Mouse (Mus musculus): ENCODE results near the gene Srcin1.

Gene Srcin1

DNA sequence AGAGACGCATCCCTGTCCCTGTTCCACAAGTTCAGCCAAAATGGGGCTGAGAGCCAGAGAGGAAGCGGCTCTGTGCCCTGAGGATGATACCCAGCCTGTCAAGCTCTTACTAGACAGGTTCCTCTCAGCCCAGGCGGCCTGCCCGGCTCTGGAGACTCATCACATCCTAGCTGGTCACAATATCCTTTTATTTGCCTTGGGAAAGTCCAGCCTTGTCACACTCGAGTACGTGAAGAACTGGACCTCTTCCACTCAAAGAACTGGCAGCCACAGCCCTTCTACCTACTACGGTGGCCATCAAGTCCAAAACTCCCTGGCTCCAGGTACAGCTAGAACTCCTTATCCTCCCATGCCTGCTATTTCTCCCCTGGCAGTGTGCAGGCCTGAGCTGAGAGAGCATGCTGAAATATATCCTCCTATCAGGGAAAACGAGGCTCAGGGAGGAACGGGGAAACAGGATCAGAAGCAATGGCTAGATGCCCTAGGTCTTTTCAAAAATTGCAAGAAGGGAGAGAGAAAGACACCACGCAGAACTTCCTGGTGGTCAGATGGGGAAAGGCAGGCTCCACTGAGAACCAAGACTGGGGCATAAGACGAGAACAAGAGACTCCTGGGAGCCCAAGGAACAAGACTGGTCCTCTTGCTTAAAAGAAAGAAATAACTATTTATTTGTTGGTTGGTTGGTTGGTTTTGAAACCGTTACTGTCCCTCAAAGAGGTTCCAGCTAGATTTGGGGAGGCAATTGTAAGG is 27.9 kb downstream of the Srcin1 start:
- DNase-seq: no peak

DNA sequence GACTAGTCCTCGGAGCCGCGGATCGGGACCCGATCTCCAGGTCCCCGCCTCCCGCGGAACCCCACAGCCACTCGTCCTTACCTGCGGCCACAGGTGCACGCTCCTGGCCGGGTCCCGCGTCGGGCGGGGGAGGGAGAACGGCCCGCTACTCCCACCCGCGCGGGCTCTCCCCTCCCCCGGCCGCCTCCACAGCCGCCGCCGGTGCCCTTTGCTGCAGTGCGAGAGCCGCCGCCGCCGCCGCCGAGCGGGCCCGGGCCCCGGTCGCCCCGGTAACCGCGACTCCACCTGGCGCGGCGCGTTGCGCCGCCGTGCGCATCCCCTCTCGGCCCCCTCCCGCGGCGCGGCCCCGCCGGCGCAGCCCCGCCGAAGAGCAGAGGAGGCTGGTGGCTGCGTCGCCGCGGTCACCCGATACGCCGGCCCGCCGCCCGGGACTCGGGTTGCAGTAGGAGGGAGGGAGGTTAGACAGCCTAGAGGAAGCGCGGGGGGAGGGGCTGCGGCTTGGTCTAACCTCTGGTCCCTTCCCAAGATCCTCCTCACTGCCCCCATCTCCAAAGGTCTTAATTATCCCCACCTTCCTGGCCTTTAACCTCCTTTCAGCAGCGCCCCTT is 29.1 kb downstream of the Srcin1 start:
- DNase-seq: peak; percentile 76

DNA sequence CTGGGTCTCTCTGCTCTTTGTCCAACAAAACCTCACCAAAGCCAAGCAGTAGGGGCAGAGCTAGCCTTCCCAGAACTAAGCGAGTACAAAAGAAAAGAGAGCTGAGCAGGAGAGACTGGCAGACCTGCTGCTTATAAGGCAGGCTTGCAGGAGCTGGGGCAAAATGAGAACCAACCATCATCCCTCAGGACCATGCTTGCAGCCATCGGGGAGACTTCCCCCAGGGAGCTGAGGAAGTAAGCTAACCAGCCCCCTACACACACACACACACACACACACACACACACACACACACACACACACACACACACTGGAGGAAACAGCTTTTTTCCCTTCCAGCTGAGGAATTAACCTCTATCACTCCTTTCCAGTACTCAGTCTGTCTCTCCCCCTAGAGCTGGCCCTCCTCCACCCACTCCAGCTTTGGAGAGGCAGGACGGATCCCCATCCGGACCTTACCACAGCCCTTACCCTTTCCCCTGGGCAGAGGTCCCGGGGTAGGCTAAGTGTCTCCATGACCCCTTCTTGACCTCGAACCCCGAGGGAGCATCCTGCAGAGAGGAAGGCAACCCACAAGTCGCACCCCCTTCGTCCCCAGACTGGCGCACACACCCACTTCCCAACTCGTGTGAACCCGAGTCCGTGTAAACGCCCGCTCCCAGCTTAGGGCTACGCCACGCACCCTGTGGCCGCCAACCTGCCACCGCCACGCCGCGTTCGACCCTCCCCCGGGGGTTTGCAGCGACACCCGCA is 30.0 kb downstream of the Srcin1 start:
- no peak for DNase-seq

DNA sequence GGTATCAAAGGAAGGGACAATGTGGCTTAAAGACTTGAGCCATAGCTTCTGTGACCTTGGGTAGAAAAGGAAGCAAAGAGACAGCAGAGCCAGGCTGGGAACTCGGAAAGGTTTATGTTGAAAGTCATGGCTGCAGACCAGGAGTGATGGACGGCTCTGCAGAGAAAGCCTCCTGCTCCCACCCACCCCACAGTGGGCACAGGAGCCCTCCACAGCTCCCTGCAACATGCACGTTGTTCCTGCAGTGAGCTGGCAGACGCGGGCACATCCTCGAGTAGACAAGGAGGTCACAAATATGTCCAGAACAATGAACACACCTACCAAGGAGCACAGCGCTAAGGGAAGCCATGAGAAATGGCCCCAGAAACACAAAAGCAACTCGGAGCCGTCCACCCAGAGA is 32.1 kb downstream of the Srcin1 start:
- no peak for DNase-seq

DNA sequence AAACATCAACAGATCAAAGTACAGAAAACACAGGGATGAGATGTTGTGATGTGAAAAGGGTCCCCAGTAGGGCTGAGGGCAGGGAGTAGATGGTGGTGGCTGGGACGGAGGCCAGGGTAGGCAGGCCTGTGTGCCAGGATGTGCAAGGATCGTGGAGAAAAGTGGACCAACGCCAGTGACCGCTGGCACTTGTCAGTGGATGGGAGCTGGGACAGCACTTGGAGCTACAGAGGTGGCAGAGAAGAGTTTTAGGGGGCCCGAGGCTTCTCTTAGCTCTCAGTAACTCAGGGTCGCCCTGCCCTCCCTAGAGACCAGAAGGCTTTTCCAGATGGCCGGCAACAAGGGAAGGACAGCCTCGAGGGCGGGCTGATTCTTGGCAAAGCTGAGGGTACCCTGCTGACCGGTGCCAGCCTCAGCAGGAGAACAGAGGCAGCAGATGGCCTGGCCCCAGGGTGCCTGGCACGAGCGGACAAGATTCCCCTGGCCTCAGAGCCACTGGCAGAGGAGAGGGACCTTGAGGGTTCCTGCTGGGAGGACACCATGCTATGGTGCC is 32.7 kb downstream of the Srcin1 start:
- peak; percentile 87 for DNase-seq

DNA sequence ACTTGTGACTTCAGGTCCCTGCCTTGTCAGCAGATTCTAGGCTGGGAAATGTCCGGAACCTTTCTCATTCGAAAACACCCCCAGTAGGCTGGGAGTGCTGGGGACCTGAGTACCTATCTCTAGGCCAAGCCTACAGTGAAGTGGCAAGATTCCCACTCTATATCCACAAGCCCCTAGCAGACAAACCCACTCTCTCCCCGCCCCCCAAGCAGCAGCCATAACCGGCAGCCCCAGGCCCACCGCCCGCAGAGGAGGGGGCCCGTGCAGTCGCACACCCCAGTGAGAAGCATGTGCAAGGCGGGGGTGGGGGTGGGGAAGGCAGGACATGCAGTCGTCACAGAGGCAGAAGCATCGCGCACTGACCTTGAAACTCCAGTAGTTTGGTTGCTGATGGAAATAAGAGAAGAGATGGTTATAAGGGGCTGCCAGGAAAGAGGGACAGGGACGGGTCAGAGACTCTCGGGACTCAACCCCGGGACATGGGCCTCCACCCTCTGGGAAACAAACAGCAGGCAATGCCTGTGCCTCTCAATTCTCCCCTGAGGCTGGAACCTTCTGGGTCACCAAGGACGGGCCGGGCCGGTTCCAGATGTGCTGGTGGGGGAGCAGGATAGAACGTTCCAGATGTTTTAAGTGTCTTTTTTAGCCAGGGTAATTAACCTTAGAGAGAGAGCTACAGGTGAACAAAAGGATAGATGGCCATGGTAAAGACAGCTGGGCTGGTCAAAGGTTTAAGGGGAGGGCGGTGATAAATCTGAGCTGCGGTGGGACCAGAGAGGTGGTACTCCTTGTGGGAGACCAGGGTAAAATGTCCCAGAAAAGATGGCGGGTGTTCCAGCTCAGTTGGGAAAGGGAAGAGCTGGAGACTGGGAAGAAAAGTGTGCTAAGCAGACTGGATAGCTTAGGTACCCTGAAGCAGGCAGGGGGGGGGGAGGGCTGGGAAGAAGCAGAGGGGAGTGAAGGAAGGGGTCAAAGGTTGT is 33.5 kb downstream of the Srcin1 start:
- DNase-seq: no peak

DNA sequence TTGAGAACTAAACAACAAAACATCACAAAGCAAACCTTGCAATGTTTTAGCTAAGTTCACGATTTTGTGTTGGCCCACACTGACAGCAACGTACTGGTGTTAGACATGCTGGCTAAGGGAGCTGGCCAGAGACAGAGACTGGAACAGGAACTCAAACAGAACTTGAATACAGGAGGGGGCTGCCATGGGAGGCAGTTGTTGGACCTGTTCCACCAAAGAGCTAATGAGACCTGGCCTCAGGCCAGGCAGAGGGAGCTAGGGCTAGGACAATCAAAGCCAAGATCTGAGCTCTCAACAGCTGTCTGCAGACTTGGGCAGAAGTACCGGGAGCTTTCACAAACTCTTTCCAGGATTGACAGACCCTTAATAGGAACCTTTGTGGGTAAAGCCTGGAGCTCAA is 35.4 kb downstream of the Srcin1 start:
- peak; percentile 47 for DNase-seq

DNA sequence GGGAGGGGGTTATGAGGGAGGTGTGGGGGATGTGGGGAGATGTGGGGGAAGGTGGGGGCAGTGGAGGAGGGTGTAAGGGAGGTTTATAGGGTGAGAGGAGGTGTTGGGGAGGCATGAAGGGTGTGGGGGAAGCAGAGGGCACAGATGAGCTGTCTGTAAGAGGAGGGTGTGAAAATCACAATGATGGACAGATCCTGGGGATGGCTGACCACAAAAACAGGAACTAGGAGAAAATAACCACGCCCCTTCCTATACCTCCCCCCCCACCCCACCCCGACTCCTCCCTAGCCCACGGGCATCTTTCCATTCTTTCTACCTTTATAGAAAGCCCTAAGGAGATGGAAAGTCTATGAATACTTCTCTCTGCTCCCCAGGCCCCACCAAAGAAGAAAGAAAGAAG is 35.9 kb downstream of the Srcin1 start:
- DNase-seq: no peak

DNA sequence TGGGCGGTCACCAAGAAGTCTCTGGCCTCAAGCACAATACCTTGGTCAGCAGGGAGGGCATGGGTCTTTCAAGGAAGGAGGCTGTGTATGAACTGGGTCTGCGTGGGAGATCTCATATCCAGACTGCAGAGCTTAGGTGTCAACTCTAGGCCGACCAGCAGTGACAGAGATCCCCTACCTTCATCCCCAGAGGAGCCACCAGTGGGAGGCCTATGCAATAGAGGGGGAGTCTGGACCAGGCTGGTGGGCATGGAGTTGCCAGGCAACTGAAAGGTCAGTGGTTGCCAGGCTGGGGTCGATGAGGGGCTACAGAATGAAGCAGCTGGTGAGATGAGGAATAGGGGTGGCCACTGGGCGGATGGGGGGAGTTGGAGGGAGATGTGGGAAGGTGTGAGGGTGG is 36.4 kb downstream of the Srcin1 start:
- DNase-seq: no peak

DNA sequence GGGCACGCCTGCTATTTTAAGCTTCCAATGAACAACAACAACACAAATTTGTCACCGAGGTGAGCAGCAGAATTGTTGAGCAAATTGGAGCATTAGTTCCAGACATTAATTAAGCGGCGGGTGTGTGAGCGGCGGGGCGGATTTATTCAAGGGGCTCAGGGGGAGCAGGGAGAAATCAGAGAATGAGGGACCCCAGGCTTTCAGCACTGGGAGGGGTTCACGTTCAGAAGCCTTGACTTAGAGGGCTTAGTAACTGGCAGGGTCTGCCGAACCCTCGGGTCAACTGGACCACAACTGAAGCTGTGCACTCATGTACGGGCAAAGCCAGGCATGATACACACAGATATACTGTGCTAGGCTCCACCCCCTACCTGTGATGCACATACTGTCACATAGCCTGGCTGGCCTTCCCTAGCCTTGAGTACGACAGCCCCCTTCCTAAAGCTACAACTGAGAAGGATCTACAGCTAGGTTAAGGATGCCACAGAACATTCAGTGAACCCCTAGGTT is 38.4 kb downstream of the Srcin1 start:
- DNase-seq: no peak

DNA sequence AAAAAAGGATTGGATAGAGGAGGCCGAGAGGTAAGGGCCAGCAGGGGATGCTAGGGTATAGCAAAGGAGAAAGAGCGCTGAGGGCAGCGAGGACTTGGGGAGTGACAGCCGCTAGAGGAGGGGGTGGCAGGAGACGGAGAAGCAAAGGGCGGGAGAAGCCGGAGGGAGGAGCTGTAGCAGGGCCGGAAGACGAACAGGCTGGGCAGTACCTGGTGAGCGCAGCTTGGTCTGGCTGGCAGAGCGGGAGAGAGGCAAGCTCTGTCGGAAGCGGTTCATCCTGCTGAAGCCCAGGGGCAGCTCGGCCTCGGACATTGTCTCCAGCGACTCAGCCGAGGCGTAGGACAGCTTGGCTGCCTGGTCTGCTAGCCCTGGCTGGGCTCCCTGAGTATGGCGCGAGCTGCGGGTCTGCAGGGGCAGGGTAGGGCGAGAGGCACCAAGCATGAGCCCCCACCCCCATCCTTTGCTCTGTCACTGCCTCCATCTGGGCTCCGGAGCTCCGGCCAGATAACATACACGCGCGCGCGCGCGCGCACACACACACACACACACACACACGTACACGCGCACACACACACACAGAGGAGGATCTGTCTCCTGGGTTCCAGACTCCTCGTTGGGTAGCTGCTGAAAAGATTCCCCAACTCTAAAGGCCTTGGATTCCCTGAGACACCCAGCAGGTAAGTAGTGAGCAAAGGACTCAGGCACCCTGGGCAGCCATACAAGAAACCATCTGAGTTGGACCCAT is 39.0 kb downstream of the Srcin1 start:
- DNase-seq: no peak

DNA sequence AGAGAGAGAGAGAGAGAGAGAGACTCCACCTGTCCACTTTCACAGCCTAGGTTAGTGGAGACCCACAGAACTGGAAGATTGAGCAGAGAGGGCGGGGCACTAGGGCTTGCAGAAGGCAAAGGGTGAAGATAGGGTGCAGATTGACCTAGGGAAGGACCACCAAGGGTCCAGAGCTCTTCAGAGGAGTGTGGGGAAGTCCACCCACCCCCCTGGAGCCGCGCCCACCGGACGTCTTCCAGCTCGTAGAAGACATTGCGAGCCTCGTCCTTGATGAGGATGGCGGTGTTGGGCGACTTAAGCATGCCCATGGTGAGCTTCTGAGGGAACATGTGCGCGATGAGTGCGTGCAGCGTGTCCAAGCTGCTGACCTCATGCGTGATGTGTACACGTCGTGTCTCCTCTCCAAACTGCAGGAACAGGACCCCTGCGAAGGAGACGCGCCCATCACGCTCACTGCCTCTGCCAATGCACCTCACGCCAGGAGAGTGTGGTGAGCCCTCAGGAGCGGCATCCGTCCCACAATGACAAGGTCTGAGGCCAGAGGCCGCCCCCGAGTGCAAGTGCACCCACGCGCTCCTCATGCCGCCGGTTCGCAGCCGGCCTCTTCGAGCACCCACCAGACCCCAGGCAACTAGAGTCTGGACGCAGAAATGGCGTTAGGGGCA is 39.8 kb downstream of the Srcin1 start:
- no peak for DNase-seq

DNA sequence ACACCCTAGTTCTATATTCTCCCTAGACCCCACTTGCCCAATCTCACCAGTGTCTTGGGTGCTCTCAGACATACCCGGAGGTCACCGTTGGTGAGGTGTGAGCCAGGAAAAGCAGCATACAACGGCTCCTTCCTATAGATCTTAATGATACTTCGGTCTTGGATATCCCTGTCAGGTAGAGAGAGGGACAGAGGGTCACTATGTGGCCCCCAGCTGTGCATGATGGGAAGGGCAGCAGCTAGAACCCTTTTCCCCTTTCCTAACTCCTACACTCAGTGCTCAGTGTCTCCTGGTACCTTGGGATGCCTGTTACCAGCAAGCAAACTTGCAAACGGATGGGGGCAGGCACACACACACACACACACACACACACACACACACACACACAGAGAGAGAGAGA is 40.3 kb downstream of the Srcin1 start:
- no peak for DNase-seq

DNA sequence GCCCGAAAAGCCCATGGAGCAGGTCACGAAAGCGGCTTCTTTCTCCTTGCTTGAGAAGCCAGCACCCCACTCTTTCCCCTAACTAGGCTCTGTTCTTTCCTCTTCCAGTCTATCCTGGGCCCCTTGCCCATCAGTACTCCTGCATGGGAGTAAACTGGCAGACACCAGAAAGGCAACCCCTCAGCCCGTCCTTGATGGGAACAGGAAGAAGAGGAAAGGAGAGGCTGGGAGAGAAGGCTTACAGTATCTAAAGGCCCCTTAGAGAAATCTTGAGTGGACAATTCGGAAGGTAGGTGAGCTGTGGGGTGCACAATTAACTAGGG is 40.7 kb downstream of the Srcin1 start:
- no peak for DNase-seq

DNA sequence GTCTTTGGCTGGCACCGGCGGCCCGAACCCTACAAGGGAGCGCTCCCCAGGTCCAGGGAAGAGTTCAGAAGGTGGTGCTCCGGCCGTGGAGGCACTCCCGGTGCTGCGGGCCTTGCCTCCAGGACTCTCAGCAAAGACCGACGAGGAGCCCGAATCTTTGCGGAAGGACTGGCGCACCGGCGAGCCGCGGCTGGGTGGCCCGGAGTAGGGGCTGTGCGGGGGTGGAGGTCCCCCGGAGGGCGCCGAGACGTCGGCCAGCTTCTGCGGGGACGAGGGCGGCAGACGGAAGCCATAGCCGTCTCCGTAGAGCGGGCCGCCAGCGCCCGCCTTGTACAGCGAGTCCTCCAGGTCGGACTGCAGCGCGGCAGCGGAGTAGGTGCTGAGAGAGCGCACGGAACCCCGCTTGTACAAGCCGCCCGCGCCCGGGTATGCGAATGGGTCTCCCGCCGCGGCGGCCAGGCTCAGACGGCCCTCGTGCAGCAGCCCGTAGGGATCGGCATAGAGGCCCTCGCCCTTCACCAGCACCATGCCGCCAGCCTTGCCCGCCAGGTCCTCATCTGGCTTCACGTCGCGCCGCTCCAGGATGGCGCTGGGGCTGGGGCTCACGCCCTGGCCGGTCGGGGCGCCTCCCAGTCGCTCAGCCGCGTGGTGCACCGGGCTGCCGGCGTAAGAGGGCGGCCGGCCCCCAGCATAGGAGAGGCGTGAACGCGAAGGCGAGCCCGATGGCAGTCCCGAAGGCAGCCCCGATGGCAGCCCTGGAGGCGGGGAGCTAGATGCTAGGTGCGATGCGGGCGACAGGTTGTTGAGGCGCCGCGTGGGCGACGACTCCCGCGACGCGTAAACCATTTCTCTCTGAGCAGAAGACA is 41.3 kb downstream of the Srcin1 start:
- DNase-seq: no peak

DNA sequence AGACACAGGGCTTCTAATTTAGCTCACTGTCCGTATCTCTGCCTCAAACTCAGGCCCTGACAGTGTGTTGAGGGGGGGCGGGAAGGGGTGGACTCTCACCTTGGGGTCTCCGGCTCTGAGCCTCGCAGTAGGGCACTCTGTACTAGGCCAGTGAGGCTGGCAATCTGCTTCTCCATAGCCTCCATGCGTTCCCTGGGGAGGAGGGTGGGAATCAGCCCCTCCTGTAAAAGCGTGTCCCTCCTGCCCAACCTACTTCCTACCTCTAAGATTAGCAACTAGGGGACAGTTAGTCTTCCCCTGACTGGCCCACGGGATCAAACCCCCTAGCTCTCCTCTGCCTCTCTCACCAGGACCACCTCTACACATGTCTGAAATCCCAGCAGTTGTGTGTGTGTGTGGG is 42.3 kb downstream of the Srcin1 start:
- DNase-seq: no peak

DNA sequence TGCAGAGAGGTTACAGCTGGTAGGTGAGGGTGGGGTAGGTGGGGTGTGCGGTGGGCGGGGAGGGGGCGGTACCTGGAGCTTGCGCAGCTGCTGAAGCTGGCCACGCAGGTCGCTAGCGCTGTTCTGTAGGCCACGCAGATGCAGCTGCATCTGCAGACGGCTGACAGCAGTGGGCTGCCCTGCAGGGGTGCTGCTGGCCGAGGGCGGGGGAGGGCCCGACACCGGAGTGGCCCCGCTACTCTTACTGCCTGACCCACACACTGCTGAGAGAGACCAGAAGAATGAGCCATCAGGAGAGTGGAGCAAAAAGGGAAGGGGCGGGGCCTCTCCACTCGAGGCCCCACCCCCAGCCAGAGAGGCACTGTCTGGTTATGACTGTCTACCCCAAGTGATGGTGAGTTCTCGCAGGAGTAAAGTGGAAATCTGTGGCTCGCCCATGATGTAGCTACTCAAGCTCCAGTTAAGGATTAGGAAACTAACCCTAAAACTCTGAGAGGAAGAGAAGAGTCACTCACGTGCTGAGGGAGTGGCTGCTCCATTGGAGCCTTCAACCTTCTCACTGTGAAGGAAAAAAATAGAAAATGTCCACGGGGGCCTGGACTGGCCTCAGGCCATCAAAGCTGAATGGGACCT is 42.9 kb downstream of the Srcin1 start:
- DNase-seq: no peak

DNA sequence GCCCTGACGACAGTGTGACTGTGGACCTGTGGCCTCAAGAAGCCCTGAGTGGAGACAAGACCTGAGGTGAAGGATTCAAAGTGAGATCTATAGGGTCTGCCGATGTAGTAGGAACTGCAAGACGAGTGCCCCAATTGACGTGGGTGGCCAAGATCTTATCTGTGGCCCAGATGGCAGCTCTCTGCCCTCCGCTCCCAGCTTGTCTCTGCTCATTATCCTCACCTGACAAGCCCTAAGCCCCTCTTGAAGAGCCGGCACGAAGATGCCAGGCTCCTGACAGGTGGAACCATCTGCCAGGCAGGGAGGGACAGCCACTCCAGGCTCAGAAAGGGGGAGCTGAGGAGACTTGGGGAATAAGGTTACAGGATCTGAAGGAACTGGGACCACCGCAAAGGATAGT is 43.6 kb downstream of the Srcin1 start:
- DNase-seq: no peak

DNA sequence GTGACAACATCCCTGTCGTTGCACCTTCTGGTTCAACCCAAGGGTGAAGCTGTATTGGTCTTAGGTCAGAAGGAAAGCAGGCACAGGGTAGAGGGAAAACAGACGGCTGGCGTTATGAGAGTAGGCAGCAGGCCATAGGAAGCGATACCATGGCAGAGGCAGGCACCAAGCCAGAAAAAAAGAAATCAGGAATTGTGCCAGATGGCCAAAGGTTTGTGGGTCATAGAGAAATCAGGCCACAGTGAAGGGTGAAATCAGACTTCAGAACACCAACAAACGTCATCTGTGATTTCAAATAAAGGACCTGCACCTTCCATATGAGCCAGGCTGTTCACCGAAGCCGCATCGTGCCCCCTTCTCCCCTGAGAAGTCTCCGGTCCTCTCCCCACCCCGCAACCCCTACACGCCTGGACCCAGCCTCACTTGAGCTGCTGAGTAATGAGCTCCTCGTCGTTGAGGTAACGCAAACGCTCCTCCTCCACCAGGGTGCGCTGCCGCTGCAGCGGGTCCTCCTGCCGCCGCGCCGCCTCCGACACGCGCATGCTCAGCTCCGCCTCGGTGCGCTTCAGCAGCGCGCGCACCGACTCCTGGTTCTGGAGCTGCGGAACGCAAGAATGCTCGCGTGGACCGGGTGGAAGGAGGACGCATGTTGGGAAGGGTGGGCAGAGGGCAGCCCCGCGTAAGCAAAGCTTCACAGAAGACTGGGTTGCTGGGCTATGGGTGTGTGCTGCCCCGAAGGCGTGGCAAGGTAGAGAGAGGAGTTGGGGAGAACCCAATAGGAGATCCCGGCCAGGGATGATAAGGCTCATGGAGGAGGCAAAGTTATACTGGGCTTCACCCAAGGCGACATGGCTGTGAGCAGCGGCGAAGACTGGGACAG is 44.4 kb downstream of the Srcin1 start:
- peak; percentile 80 for DNase-seq

Measured in kidney, adult 11 months (tissue).